Mouse (Mus musculus): ENCODE results near the gene Ephx3. TPM values are rescaled to one million over a fixed set of nuclear protein-coding genes. Genes with fewer than 3 reads are reported as not detected.
A peak's percentile ranks its signal among the peaks of the same experiment; 100 is the strongest.

Ephx3 gene
- polyA plus RNA-seq, 1 experiment: 1.3 TPM

DNA sequence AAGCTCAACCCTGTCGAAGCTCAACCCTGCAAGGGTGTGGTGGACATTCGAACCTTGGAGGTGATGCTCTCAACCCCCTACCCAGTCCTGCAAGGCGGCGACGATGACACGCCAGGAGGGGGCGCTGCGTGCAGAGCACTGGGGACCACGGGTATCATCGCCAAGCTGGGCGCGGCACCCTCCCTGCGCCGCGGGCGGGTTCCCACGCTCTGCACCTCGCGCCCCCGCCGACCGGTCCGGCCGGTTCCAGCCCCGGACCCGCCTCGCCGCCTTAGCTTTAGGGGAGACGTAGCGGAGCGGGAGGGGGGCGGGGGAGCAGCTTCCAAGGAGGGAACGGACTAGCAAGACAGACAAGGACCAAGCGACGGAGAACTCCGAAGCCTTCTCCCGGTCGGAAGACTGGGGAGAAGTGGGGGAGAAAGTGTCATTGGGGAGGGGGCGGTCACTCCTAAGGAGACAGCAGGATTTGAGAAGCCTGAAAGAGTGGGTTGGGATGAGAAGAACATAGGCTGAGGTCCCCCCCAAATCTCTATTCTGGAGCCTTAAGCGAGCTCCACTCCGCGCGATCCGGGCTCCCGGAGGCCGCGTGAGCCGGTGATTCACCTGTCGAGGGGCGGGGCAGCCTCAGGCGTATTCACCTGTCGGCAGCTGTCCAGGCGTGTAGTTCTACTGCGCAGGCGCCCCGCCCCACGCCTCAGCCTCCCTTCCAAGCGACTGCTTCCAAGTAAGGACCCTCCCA lies 27.1 kb downstream of the Ephx3 start:
- no peak overlapping the region for H3K27ac ChIP-seq (ENCODE audit: insufficient read depth, low read length)
- DNase-seq: peak; percentile 33 to 51
- 3% methylated on average over 56 of the region's 58 CpGs for WGBS
- peaks cover 8% of the 10 kb centered on the region; the same call in 1 of the 2 replicates for H3K27me3 ChIP-seq (ENCODE audit: control insufficient read depth, insufficient read depth, low read length)
- TF ChIP-seq POLR2A (IDR thresholded peaks at IDR 0.05; ENCODE audit: borderline replicate concordance, insufficient read depth, low read length): no peak
- peak; percentile 50; the same call in 1 of the 2 replicates for TF ChIP-seq CTCF (IDR thresholded peaks at IDR 0.05; ENCODE audit: borderline replicate concordance, insufficient read depth, low read depth, low read length)
- peaks cover 6% of the 10 kb centered on the region for H3K4me1 ChIP-seq (ENCODE audit: control insufficient read depth, insufficient read depth, low read length)
- peak overlapping the region; percentile 40 for H3K4me3 ChIP-seq (replicated peaks; ENCODE audit: insufficient read depth, low read depth, low read length)

- 77% methylated on average over 4 of the region's 4 CpGs for WGBS
- TF ChIP-seq POLR2A (IDR thresholded peaks at IDR 0.05; ENCODE audit: borderline replicate concordance, insufficient read depth, low read length) (no peak), CTCF (IDR thresholded peaks at IDR 0.05; ENCODE audit: borderline replicate concordance, insufficient read depth, low read depth, low read length) (no peak)
- Histone ChIP-seq H3K4me1 (ENCODE audit: control insufficient read depth, insufficient read depth, low read length) (peaks cover 6% of the 10 kb centered on the region), H3K27me3 (ENCODE audit: control insufficient read depth, insufficient read depth, low read length) (peaks cover 3% of the 10 kb centered on the region; the same call in 1 of the 2 replicates), H3K4me3 (replicated peaks; ENCODE audit: insufficient read depth, low read depth, low read length) (no peak overlapping the region), H3K27ac (ENCODE audit: insufficient read depth, low read length) (no peak overlapping the region)
- DNase-seq: no peak
Measured at GRCm38 (mm10) chr17:32160882-32161281, 28.5 kb downstream of the Ephx3 start.

GRCm38 (mm10) chr17:32158841-32159240 lies 30.5 kb downstream of the Ephx3 start:
- H3K27ac ChIP-seq (ENCODE audit: insufficient read depth, low read length): no peak overlapping the region
- H3K4me3 ChIP-seq (replicated peaks; ENCODE audit: insufficient read depth, low read depth, low read length): no peak overlapping the region
- WGBS: 62% methylated on average over 13 of the region's 13 CpGs
- TF ChIP-seq CTCF (IDR thresholded peaks at IDR 0.05; ENCODE audit: borderline replicate concordance, insufficient read depth, low read depth, low read length): no peak
- TF ChIP-seq POLR2A (IDR thresholded peaks at IDR 0.05; ENCODE audit: borderline replicate concordance, insufficient read depth, low read length): no peak
- H3K4me1 ChIP-seq (ENCODE audit: control insufficient read depth, insufficient read depth, low read length): peaks cover 6% of the 10 kb centered on the region
- H3K27me3 ChIP-seq (ENCODE audit: control insufficient read depth, insufficient read depth, low read length): peaks cover 3% of the 10 kb centered on the region; the same call in 1 of the 2 replicates
- no peak for DNase-seq

GRCm38 (mm10) chr17:32146718-32147117 lies 42.6 kb downstream of the Ephx3 start:
- no peak overlapping the region for H3K27ac ChIP-seq (ENCODE audit: insufficient read depth, low read length)
- no peaks in the 10 kb centered on the region for H3K4me1 ChIP-seq (ENCODE audit: control insufficient read depth, insufficient read depth, low read length)
- H3K4me3 ChIP-seq (replicated peaks; ENCODE audit: insufficient read depth, low read depth, low read length): no peak overlapping the region
- TF ChIP-seq CTCF (IDR thresholded peaks at IDR 0.05; ENCODE audit: borderline replicate concordance, insufficient read depth, low read depth, low read length) (no peak), POLR2A (IDR thresholded peaks at IDR 0.05; ENCODE audit: borderline replicate concordance, insufficient read depth, low read length) (no peak)
- WGBS: 37% methylated on average over 8 of the region's 8 CpGs
- no peaks in the 10 kb centered on the region for H3K27me3 ChIP-seq (ENCODE audit: control insufficient read depth, insufficient read depth, low read length)
- DNase-seq: no peak

- 13% methylated on average over 39 of the region's 39 CpGs for WGBS
- no peaks in the 10 kb centered on the region for H3K27me3 ChIP-seq (ENCODE audit: control insufficient read depth, insufficient read depth, low read length)
- TF ChIP-seq CTCF (IDR thresholded peaks at IDR 0.05; ENCODE audit: borderline replicate concordance, insufficient read depth, low read depth, low read length) (peak; percentile 76), POLR2A (IDR thresholded peaks at IDR 0.05; ENCODE audit: borderline replicate concordance, insufficient read depth, low read length) (no peak)
- DNase-seq: peak; percentile 74 to 85
- no peak overlapping the region for H3K4me3 ChIP-seq (replicated peaks; ENCODE audit: insufficient read depth, low read depth, low read length)
- H3K4me1 ChIP-seq (ENCODE audit: control insufficient read depth, insufficient read depth, low read length): no peaks in the 10 kb centered on the region
- no peak overlapping the region for H3K27ac ChIP-seq (ENCODE audit: insufficient read depth, low read length)
Measured at GRCm38 (mm10) chr17:32142907-32143854, 46.2 kb downstream of the Ephx3 start.

- DNase-seq: no peak
- Histone ChIP-seq H3K4me3 (replicated peaks; ENCODE audit: insufficient read depth, low read depth, low read length) (no peak overlapping the region), H3K4me1 (ENCODE audit: control insufficient read depth, insufficient read depth, low read length) (no peaks in the 10 kb centered on the region), H3K27me3 (ENCODE audit: control insufficient read depth, insufficient read depth, low read length) (no peaks in the 10 kb centered on the region; the same call in 1 of the 2 replicates), H3K27ac (ENCODE audit: insufficient read depth, low read length) (no peak overlapping the region)
- WGBS: 100% methylated on average over 1 of the region's 1 CpGs
- TF ChIP-seq POLR2A (IDR thresholded peaks at IDR 0.05; ENCODE audit: borderline replicate concordance, insufficient read depth, low read length): no peak
- TF ChIP-seq CTCF (IDR thresholded peaks at IDR 0.05; ENCODE audit: borderline replicate concordance, insufficient read depth, low read depth, low read length): no peak
Measured at GRCm38 (mm10) chr17:32142234-32142633, 47.1 kb downstream of the Ephx3 start.

Other genes with a start within 250 kb of the Ephx3 start
- 16.9 and 17.3 TPM in 2 replicates for gene Rrp1b, start 153.4 kb downstream of the Ephx3 start, polyA plus RNA-seq (2012; rRNA removed)
- gene Hsf2bp, start 153.2 kb downstream of the Ephx3 start, polyA plus RNA-seq (2012; rRNA removed): 0.29 and 0.36 TPM in 2 replicates
- gene Notch3, start 22.7 kb downstream of the Ephx3 start, polyA plus RNA-seq (2012; rRNA removed): 9.5 and 11.0 TPM in 2 replicates
- gene Brd4, start 95.2 kb upstream of the Ephx3 start, polyA plus RNA-seq (2012; rRNA removed): 54.5 and 55.0 TPM in 2 replicates
- 117 and 127 TPM in 2 replicates for gene Akap8, start 131.7 kb upstream of the Ephx3 start, polyA plus RNA-seq (2012; rRNA removed)
- gene Akap8l, start 161.1 kb upstream of the Ephx3 start, polyA plus RNA-seq (2012; rRNA removed): 279 and 287 TPM in 2 replicates
- gene Wiz, start 199.9 kb upstream of the Ephx3 start, polyA plus RNA-seq (2012; rRNA removed): 48.5 and 51.2 TPM in 2 replicates
- gene Rasal3, start 214.0 kb upstream of the Ephx3 start, polyA plus RNA-seq (2012; rRNA removed): 0.92 and 1.2 TPM in 2 replicates
- not detected in 2 replicates for gene Pglyrp2, start 234.6 kb upstream of the Ephx3 start, polyA plus RNA-seq (2012; rRNA removed)